In genomic region chr5:65706171-65706570, GRCm38 (mm10) we compare ENCODE assay signal across 14 mouse cellular contexts. TPM values are rescaled to one million over a fixed set of nuclear protein-coding genes. Genes with fewer than 3 reads are reported as not detected.
DNase-seq lines count a peak whose midpoint lies in the region; ATAC-seq and TF ChIP-seq lines count a peak whose summit lies in the region.
"Had no signal": no experiment of that assay in that cellular context is flagged by ENCODE, and none has a peak within 500 bp of the region (broad histone marks: within the 10 kb centered on the region; RNA-seq: fewer than 3 reads in every experiment).

No protein-coding gene starts in this region.

- H3K36me3 ChIP-seq in liver, adult 2 months (ENCODE audit: control insufficient read depth, insufficient read depth, low read length) = no peaks in the 10 kb centered on the region
- peaks cover 0 to 8% of the 10 kb centered on the region in 2 experiments; a peak in 2 of 4 replicates for H3K36me3 ChIP-seq in MEL (ENCODE audit: control insufficient read depth in 1 of 2, insufficient read depth in 2 of 2, low read length in 2 of 2)
- no peaks in the 10 kb centered on the region for H3K36me3 ChIP-seq in kidney, embryonic 14.5 days (ENCODE audit: control insufficient read depth, insufficient read depth, low read length)
- H3K36me3 ChIP-seq: hindbrain, embryonic 13.5 days had no signal

- 85% methylated on average over 4 of the region's 4 CpGs for WGBS in liver, adult 2 months
- 80% methylated on average over 4 of the region's 4 CpGs for WGBS in cerebellum, adult 2 months
- WGBS in kidney, embryonic 14.5 days = 72% methylated on average over 4 of the region's 4 CpGs

- no peak; the same call in none of the 2 replicates for TF ChIP-seq RAD21 in MEL (IDR thresholded peaks at IDR 0.05; ENCODE audit: low read depth, low read length)

- intact Hi-C loops in gastrocnemius, adult 2 months (cut with DNase I) = no loop called here

- no peak overlapping the region for H3K9ac ChIP-seq in liver, adult 2 months (ENCODE audit: low read depth, low read length)
- no peak overlapping the region for H3K9ac ChIP-seq in MEL (ENCODE audit: control insufficient read depth, low read depth, low read length, poor library complexity, severe bottlenecking)
- no peak overlapping the region for H3K9ac ChIP-seq in kidney, embryonic 14.5 days (ENCODE audit: low read depth, low read length)
- H3K9ac ChIP-seq: hindbrain, embryonic 13.5 days had no signal

- no peak overlapping the region for H3K27ac ChIP-seq in liver, adult 2 months (replicated peaks; ENCODE audit: insufficient read depth, low read depth, low read length)
- peak overlapping the region; percentile 50 for H3K27ac ChIP-seq in MEL (ENCODE audit: control insufficient read depth, low read depth, low read length)
- H3K27ac ChIP-seq in cerebellum, adult 2 months (ENCODE audit: insufficient read depth, low read length) = no peak overlapping the region
- H3K27ac ChIP-seq in kidney, embryonic 14.5 days (ENCODE audit: low read depth, low read length) = no peak overlapping the region
- no peak overlapping the region for H3K27ac ChIP-seq in gastrocnemius, adult 2 months
- H3K27ac ChIP-seq: hindbrain, embryonic 13.5 days had no signal

- no peak for TF ChIP-seq EP300 in MEL (IDR thresholded peaks at IDR 0.05; ENCODE audit: low read depth in 1 of 2, low read length in 2 of 2)

- no peak for TF ChIP-seq POLR2A in liver, adult 2 months (IDR thresholded peaks at IDR 0.05; ENCODE audit: extremely low read depth, insufficient read depth, low read length)
- no peak for TF ChIP-seq POLR2A in MEL (IDR thresholded peaks at IDR 0.05; ENCODE audit: control insufficient read depth in 1 of 2, insufficient read depth in 1 of 2, low read depth in 1 of 2, low read length in 2 of 2, poor library complexity in 1 of 2)
- TF ChIP-seq POLR2A in cerebellum, adult 2 months (IDR thresholded peaks at IDR 0.05; ENCODE audit: borderline replicate concordance, insufficient read depth, low read length) = no peak

- TF ChIP-seq CTCF in liver, adult 2 months (IDR thresholded peaks at IDR 0.05; ENCODE audit: low read depth, low read length) = 0 out of 2 replicates have a peak, but pooled peaks have one; percentile 6
- peak in 1 of 3 experiments; percentile 9; a peak in 1 of 6 replicates for TF ChIP-seq CTCF in MEL (IDR thresholded peaks at IDR 0.05 in 2 of 3, conservative IDR thresholded peaks at IDR 0.05 in 1 of 3; ENCODE audit: control insufficient read depth in 1 of 3, insufficient read depth in 1 of 3, low read depth in 2 of 3, low read length in 3 of 3, poor library complexity in 1 of 3, severe bottlenecking in 1 of 3)
- no peak for TF ChIP-seq CTCF in cerebellum, adult 2 months (IDR thresholded peaks at IDR 0.05; ENCODE audit: borderline replicate concordance, insufficient read depth, low read depth, low read length)
- TF ChIP-seq CTCF in gastrocnemius, adult 2 months (IDR thresholded peaks at IDR 0.05) = no peak

- H3K4me2 ChIP-seq in kidney, embryonic 14.5 days (replicated peaks; ENCODE audit: low read depth, low read length) = no peak overlapping the region
- H3K4me2 ChIP-seq: hindbrain, embryonic 13.5 days had no signal

- no peaks in the 10 kb centered on the region for H3K9me3 ChIP-seq in MEL (replicated peaks; ENCODE audit: insufficient read depth, low read length)
- no peaks in the 10 kb centered on the region for H3K9me3 ChIP-seq in kidney, embryonic 14.5 days (ENCODE audit: control insufficient read depth, low read length)
- H3K9me3 ChIP-seq: hindbrain, embryonic 13.5 days had no signal

- H3K4me1 ChIP-seq in liver, adult 2 months (ENCODE audit: control insufficient read depth, insufficient read depth, low read length) = no peaks in the 10 kb centered on the region
- H3K4me1 ChIP-seq in MEL (ENCODE audit: control insufficient read depth in 1 of 2, insufficient read depth in 2 of 2, low read length in 2 of 2) = peaks cover 0 to 15% of the 10 kb centered on the region in 2 experiments; a peak in 2 of 4 replicates
- no peaks in the 10 kb centered on the region for H3K4me1 ChIP-seq in cerebellum, adult 2 months (ENCODE audit: control insufficient read depth, insufficient read depth, low read length)
- no peaks in the 10 kb centered on the region for H3K4me1 ChIP-seq in kidney, embryonic 14.5 days (ENCODE audit: control insufficient read depth, insufficient read depth, low read length)
- H3K4me1 ChIP-seq: hindbrain, embryonic 13.5 days had no signal

- no peak overlapping the region for H3K4me3 ChIP-seq in liver, adult 2 months (ENCODE audit: insufficient read depth, low read depth, low read length)
- no peak overlapping the region for H3K4me3 ChIP-seq in MEL (ENCODE audit: control insufficient read depth in 1 of 2, insufficient read depth in 1 of 2, low read depth in 2 of 2, low read length in 2 of 2)
- H3K4me3 ChIP-seq in cerebellum, adult 2 months (replicated peaks; ENCODE audit: insufficient read depth, low read depth, low read length) = no peak overlapping the region
- H3K4me3 ChIP-seq in kidney, embryonic 14.5 days (ENCODE audit: low read length) = no peak overlapping the region
- no peak overlapping the region for H3K4me3 ChIP-seq in gastrocnemius, adult 2 months
- H3K4me3 ChIP-seq: hindbrain, embryonic 13.5 days had no signal

- no peaks in the 10 kb centered on the region for H3K27me3 ChIP-seq in liver, adult 2 months (ENCODE audit: control insufficient read depth, insufficient read depth, low read length)
- no peaks in the 10 kb centered on the region for H3K27me3 ChIP-seq in MEL (ENCODE audit: control insufficient read depth in 1 of 2, insufficient read depth in 2 of 2, low read length in 2 of 2)
- no peaks in the 10 kb centered on the region; the same call in 1 of the 2 replicates for H3K27me3 ChIP-seq in cerebellum, adult 2 months (ENCODE audit: control insufficient read depth, insufficient read depth, low read length)
- no peaks in the 10 kb centered on the region for H3K27me3 ChIP-seq in kidney, embryonic 14.5 days (ENCODE audit: control insufficient read depth, insufficient read depth, low read length)
- H3K27me3 ChIP-seq: hindbrain, embryonic 13.5 days had no signal

- ATAC-seq in megakaryocyte-erythroid progenitor cell, adult 5-6 weeks (replicated peaks; ENCODE audit: low FRiP score, low TSS enrichment, poor library complexity, severe bottlenecking) = peak; percentile 59
- ATAC-seq in kidney, embryonic 14.5 days (ENCODE audit: low FRiP score, low TSS enrichment) = no peak

- no peak for DNase-seq in liver, adult 2 months (ENCODE audit: extremely low read depth, low read depth, low spot score)
- no peak for DNase-seq in liver
- DNase-seq in MEL (ENCODE audit: low read depth, low spot score) = peak; percentile 48
- peak; percentile 22 for DNase-seq in gonadal fat pad, adult 2 months (ENCODE audit: low read depth)
- no peak for DNase-seq in cerebellum, adult 2 months
- DNase-seq in gastrocnemius, adult 2 months = no peak
- DNase-seq: adrenal gland, adult 8-10 months; cerebellum, postnatal 10 days; gastrocnemius, postnatal 36 days; midbrain, embryonic 14.5 days; thymus, postnatal 14 days had no signal

- H3K79me2 ChIP-seq in liver, adult 2 months (ENCODE audit: control insufficient read depth, insufficient read depth, low read length) = no peaks in the 10 kb centered on the region
- no peaks in the 10 kb centered on the region for H3K79me2 ChIP-seq in MEL (ENCODE audit: control insufficient read depth, insufficient read depth, low read length, poor library complexity)

TF ChIP-seq in MEL, 35 proteins besides CTCF, POLR2A, EP300 and RAD21:
- TF ChIP-seq MXI1 (IDR thresholded peaks at IDR 0.05; ENCODE audit: low read depth, low read length) = no peak
- 0 out of 2 replicates have a peak, but pooled peaks have one; percentile 18 for TF ChIP-seq SMC3 (IDR thresholded peaks at IDR 0.05; ENCODE audit: low read depth, low read length)
- no peak for TF ChIP-seq TAL1 (IDR thresholded peaks at IDR 0.05; ENCODE audit: low read length)

RNA-seq across cellular contexts. Expression of gene Pds5a, which starts 8.1 kb away (rescaled TPM):
- total RNA-seq in liver, adult 2 months (2014; rRNA removed) = 64.4 and 69.5 TPM in 2 replicates
- 6.7 and 8.2 TPM in 2 replicates for polyA plus RNA-seq in liver, adult 2 months (2012; rRNA removed)
- total RNA-seq in MEL (2012; rRNA removed) = 87.3 and 99.6 TPM in 2 replicates
- polyA plus RNA-seq in MEL (2012; ENCODE audit: insufficient read depth in 1 of 2, insufficient read length in 2 of 2, low read depth in 1 of 2, low replicate concordance in 2 of 2, missing spikeins in 1 of 2) = 100 to 1,000 TPM in 1 of 2 experiments, 10 to 100 TPM in 1; 88.0 to 188 TPM
- polyA plus RNA-seq in gonadal fat pad, adult 2 months (2012; rRNA removed) = 28.3 and 29.8 TPM in 2 replicates
- total RNA-seq in megakaryocyte-erythroid progenitor cell, adult 5-6 weeks (2014; fragmentation: Nextera tagmentation) = 204 and 218 TPM in 2 replicates
- 244 and 279 TPM in 2 replicates for total RNA-seq in megakaryocyte-erythroid progenitor cell, adult 5-6 weeks (2017)
- polyA plus RNA-seq in cerebellum, adult 2 months (2012; rRNA removed) = 58.3 and 62.1 TPM in 2 replicates
- 64.5 and 112 TPM in 2 replicates for polyA plus RNA-seq in kidney, embryonic 14.5 days (2014; fragmentation: Nextera tagmentation; extraction: Ambion mirVana)
- total RNA-seq in gastrocnemius, adult 2 months (2021) = 10 to 100 TPM; 46.7 to 49.0 TPM

RNA-seq across cellular contexts. Expression of gene N4bp2, which starts 57.1 kb away (rescaled TPM):
- total RNA-seq in liver, adult 2 months (2014; rRNA removed) = 21.7 and 23.8 TPM in 2 replicates
- polyA plus RNA-seq in liver, adult 2 months (2012; rRNA removed) = 4.1 and 4.6 TPM in 2 replicates
- total RNA-seq in MEL (2012; rRNA removed) = 10.1 and 11.4 TPM in 2 replicates
- 10 to 100 TPM; 12.9 to 50.6 TPM for polyA plus RNA-seq in MEL (2012; ENCODE audit: insufficient read depth in 1 of 2, insufficient read length in 2 of 2, low read depth in 1 of 2, low replicate concordance in 2 of 2, missing spikeins in 1 of 2)
- polyA plus RNA-seq in gonadal fat pad, adult 2 months (2012; rRNA removed) = 4.2 and 5.8 TPM in 2 replicates
- 38.8 and 42.9 TPM in 2 replicates for total RNA-seq in megakaryocyte-erythroid progenitor cell, adult 5-6 weeks (2014; fragmentation: Nextera tagmentation)
- total RNA-seq in megakaryocyte-erythroid progenitor cell, adult 5-6 weeks (2017) = 21.0 and 22.4 TPM in 2 replicates
- polyA plus RNA-seq in cerebellum, adult 2 months (2012; rRNA removed) = 5.4 and 5.7 TPM in 2 replicates
- 34.1 and 57.3 TPM in 2 replicates for polyA plus RNA-seq in kidney, embryonic 14.5 days (2014; fragmentation: Nextera tagmentation; extraction: Ambion mirVana)
- 1 to 10 TPM; 5.0 to 7.8 TPM for total RNA-seq in gastrocnemius, adult 2 months (2021)

Comparison
In these comparisons a context has a peak if more than half of its experiments do, and no peak if none do; other contexts are left out.
1. DNase-seq: peak in MEL (single experiment) and gonadal fat pad, adult 2 months (single experiment); none in liver, adult 2 months (single experiment), liver (single experiment), cerebellum, adult 2 months (0 of 2) and gastrocnemius, adult 2 months (single experiment).